Mouse (Mus musculus): ENCODE measurements around the gene Vat1l.

GRCm38 (mm10) chr8:114164444-114165096 is 40.8 kb upstream of the Vat1l start:
- TF ChIP-seq POLR2A (IDR thresholded peaks at IDR 0.05; ENCODE audit: low read depth, low read length) = no peak
- no peak for TF ChIP-seq CTCF (IDR thresholded peaks at IDR 0.05; ENCODE audit: extremely low read depth, insufficient read length, insufficient replicate concordance, low read depth, low read length)

Measured in small intestine, adult 2 months (tissue).